Mouse (Mus musculus) ZHBTc4 (cell line): ENCODE measurements around the gene Ccdc177.

Experiments
- DNase-seq: peaks from one replicate; pipeline ENCODE4 v3.0.0-alpha.2; 2011; ENCODE audit warnings: low read depth, low spot score

Ccdc177 gene

GRCm38 (mm10) chr12:80736464-80737282, 23.8 kb downstream of the Ccdc177 start:
- DNase-seq, result peak; percentile 72

GRCm38 (mm10) chr12:80734526-80735470, 25.7 kb downstream of the Ccdc177 start:
- DNase-seq, result no peak

GRCm38 (mm10) chr12:80730567-80730966, 29.9 kb downstream of the Ccdc177 start:
- peak; percentile 91 for DNase-seq

- no peak for DNase-seq
Observed at GRCm38 (mm10) chr12:80729758-80730530, 30.5 kb downstream of the Ccdc177 start.

GRCm38 (mm10) chr12:80728814-80729213, 31.7 kb downstream of the Ccdc177 start:
- DNase-seq, result peak; percentile 20

GRCm38 (mm10) chr12:80728207-80728606, 32.3 kb downstream of the Ccdc177 start:
- peak; percentile 55 for DNase-seq

GRCm38 (mm10) chr12:80724853-80725559, 35.5 kb downstream of the Ccdc177 start:
- peak; percentile 70 for DNase-seq

GRCm38 (mm10) chr12:80721458-80721857, 39.0 kb downstream of the Ccdc177 start:
- peak; percentile 89 for DNase-seq

GRCm38 (mm10) chr12:80720507-80720906, 40.0 kb downstream of the Ccdc177 start:
- DNase-seq, result peak; percentile 43

- no peak for DNase-seq
Observed at GRCm38 (mm10) chr12:80719141-80719540, 41.3 kb downstream of the Ccdc177 start.

- DNase-seq, result no peak
Observed at GRCm38 (mm10) chr12:80715915-80716314, 44.6 kb downstream of the Ccdc177 start.

- no peak for DNase-seq
Observed at GRCm38 (mm10) chr12:80706915-80707604, 53.4 kb downstream of the Ccdc177 start.

- DNase-seq, result no peak
Observed at GRCm38 (mm10) chr12:80706208-80706914, 54.1 kb downstream of the Ccdc177 start.
